In the genomic region with DNA sequence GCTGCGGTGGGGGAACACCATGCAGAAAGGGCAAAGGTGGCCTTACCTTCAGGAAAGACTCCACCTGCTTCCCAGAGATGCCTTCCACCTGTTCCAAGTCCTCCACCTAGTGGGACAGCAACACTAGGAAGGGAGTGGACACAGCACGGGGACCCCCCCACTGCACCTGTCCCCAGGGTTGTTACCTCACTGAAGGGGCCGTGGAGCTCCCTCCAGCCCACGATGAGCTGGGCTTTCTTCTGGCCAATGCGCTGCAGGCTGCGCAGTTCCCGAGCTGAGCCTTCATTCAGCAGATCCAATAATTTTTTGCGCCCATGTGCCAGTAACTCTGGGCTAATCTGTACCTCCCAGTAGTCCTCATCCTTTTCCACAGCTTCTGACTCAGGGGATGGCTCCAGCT, we compare ENCODE assay signal across 8 mouse cellular contexts. TPM values are rescaled to one million over a fixed set of nuclear protein-coding genes. Genes with fewer than 3 reads are reported as not detected.
DNase-seq lines count a peak whose midpoint lies in the region; ATAC-seq lines count a peak whose summit lies in the region.

No protein-coding gene starts in this region.

- H3K27ac ChIP-seq in kidney, embryonic 15.5 days = peak overlapping the region; percentile 99
- peak overlapping the region; percentile 100 for H3K27ac ChIP-seq in hindbrain, embryonic 13.5 days
- peak overlapping the region; percentile 99 for H3K27ac ChIP-seq in midbrain, embryonic 15.5 days

- peak overlapping the region; percentile 14 for H3K9ac ChIP-seq in kidney, embryonic 15.5 days
- peak overlapping the region; percentile 74 for H3K9ac ChIP-seq in hindbrain, embryonic 13.5 days
- peak overlapping the region; percentile 44 for H3K9ac ChIP-seq in midbrain, embryonic 15.5 days

- H3K36me3 ChIP-seq in kidney, embryonic 15.5 days = peaks cover 68% of the 10 kb centered on the region
- H3K36me3 ChIP-seq in hindbrain, embryonic 13.5 days = peaks cover 20% of the 10 kb centered on the region
- no peaks in the 10 kb centered on the region; the same call in 1 of the 2 replicates for H3K36me3 ChIP-seq in midbrain, embryonic 15.5 days (replicated peaks)

- peak overlapping the region; percentile 92 for H3K4me2 ChIP-seq in kidney, embryonic 15.5 days
- peak overlapping the region; percentile 68 for H3K4me2 ChIP-seq in hindbrain, embryonic 13.5 days
- peak overlapping the region; percentile 87 for H3K4me2 ChIP-seq in midbrain, embryonic 15.5 days

- no peak for ATAC-seq in kidney, embryonic 15.5 days (replicated peaks; ENCODE audit: low FRiP score)
- ATAC-seq in hindbrain, embryonic 13.5 days (ENCODE audit: low FRiP score) = peak; percentile 11; the same call in 1 of the 2 replicates
- ATAC-seq in midbrain, embryonic 15.5 days (replicated peaks) = peak; percentile 28; the same call in 1 of the 2 replicates

- no peaks in the 10 kb centered on the region for H3K27me3 ChIP-seq in kidney, embryonic 15.5 days
- H3K27me3 ChIP-seq in hindbrain, embryonic 13.5 days = no peaks in the 10 kb centered on the region
- no peaks in the 10 kb centered on the region for H3K27me3 ChIP-seq in midbrain, embryonic 15.5 days (replicated peaks)

- DNase-seq in kidney, postnatal 10 days = no peak
- DNase-seq in brain, adult 2 months (ENCODE audit: low read depth, low spot score) = peak; percentile 61
- DNase-seq in adrenal gland, adult 2 months = no peak
- DNase-seq in thymus, adult 18-20 months = no peak
- no peak for DNase-seq in kidney, adult 18-20 months

- peaks cover 35% of the 10 kb centered on the region for H3K4me1 ChIP-seq in kidney, embryonic 15.5 days
- H3K4me1 ChIP-seq in hindbrain, embryonic 13.5 days (replicated peaks) = peaks cover 36% of the 10 kb centered on the region
- peaks cover 33% of the 10 kb centered on the region for H3K4me1 ChIP-seq in midbrain, embryonic 15.5 days

- WGBS in kidney, embryonic 15.5 days = 60% methylated on average over 8 of the region's 8 CpGs
- 61% methylated on average over 8 of the region's 8 CpGs for WGBS in hindbrain, embryonic 13.5 days
- WGBS in midbrain, embryonic 15.5 days = 63% methylated on average over 8 of the region's 8 CpGs

- H3K9me3 ChIP-seq in kidney, embryonic 15.5 days (replicated peaks) = no peaks in the 10 kb centered on the region
- no peaks in the 10 kb centered on the region for H3K9me3 ChIP-seq in hindbrain, embryonic 13.5 days
- H3K9me3 ChIP-seq in midbrain, embryonic 15.5 days = no peaks in the 10 kb centered on the region

- H3K4me3 ChIP-seq in kidney, embryonic 15.5 days (replicated peaks) = peak overlapping the region; percentile 77
- peak overlapping the region; percentile 96 for H3K4me3 ChIP-seq in hindbrain, embryonic 13.5 days
- H3K4me3 ChIP-seq in midbrain, embryonic 15.5 days = peak overlapping the region; percentile 81

RNA-seq across cellular contexts. Expression of a gene that starts 1.0 kb away (rescaled TPM):
- 64.4 and 65.8 TPM in 2 replicates for polyA plus RNA-seq in kidney, embryonic 15.5 days (2015; fragmentation: Nextera tagmentation; extraction: Ambion mirVana)
- polyA plus RNA-seq in hindbrain, embryonic 13.5 days (2015; fragmentation: Nextera tagmentation; extraction: Ambion mirVana) = 59.8 and 60.8 TPM in 2 replicates
- 78.0 and 89.8 TPM in 2 replicates for polyA plus RNA-seq in midbrain, embryonic 15.5 days (2015; fragmentation: Nextera tagmentation; extraction: Ambion mirVana)
- total RNA-seq in adrenal gland, adult 2 months (2021) = 100 to 1,000 TPM in 1 of 2 experiments, 10 to 100 TPM in 1; 98.7 to 114 TPM
- 833 and 840 TPM in 2 replicates for polyA plus RNA-seq in adrenal gland, adult 2 months (2012; rRNA removed)

RNA-seq across cellular contexts. Expression of a gene that starts 6.9 kb away (rescaled TPM):
- 5.4 and 7.2 TPM in 2 replicates for polyA plus RNA-seq in kidney, embryonic 15.5 days (2015; fragmentation: Nextera tagmentation; extraction: Ambion mirVana)
- 18.3 and 19.2 TPM in 2 replicates for polyA plus RNA-seq in hindbrain, embryonic 13.5 days (2015; fragmentation: Nextera tagmentation; extraction: Ambion mirVana)
- 40.7 and 42.3 TPM in 2 replicates for polyA plus RNA-seq in midbrain, embryonic 15.5 days (2015; fragmentation: Nextera tagmentation; extraction: Ambion mirVana)
- 1 to 10 TPM; 1.7 to 2.0 TPM for total RNA-seq in adrenal gland, adult 2 months (2021)
- polyA plus RNA-seq in adrenal gland, adult 2 months (2012; rRNA removed) = 8.5 and 9.5 TPM in 2 replicates

RNA-seq across cellular contexts. Expression of a gene that starts 7.0 kb away (rescaled TPM):
- 52.6 and 61.2 TPM in 2 replicates for polyA plus RNA-seq in kidney, embryonic 15.5 days (2015; fragmentation: Nextera tagmentation; extraction: Ambion mirVana)
- 66.8 and 73.4 TPM in 2 replicates for polyA plus RNA-seq in hindbrain, embryonic 13.5 days (2015; fragmentation: Nextera tagmentation; extraction: Ambion mirVana)
- polyA plus RNA-seq in midbrain, embryonic 15.5 days (2015; fragmentation: Nextera tagmentation; extraction: Ambion mirVana) = 44.9 and 52.6 TPM in 2 replicates
- total RNA-seq in adrenal gland, adult 2 months (2021) = 10 to 100 TPM; 19.9 to 29.2 TPM
- 13.7 and 28.4 TPM in 2 replicates for polyA plus RNA-seq in adrenal gland, adult 2 months (2012; rRNA removed)

RNA-seq across cellular contexts. Expression of a gene that starts 10.7 kb away (rescaled TPM):
- polyA plus RNA-seq in kidney, embryonic 15.5 days (2015; fragmentation: Nextera tagmentation; extraction: Ambion mirVana) = 44.8 and 59.5 TPM in 2 replicates
- 41.8 and 53.4 TPM in 2 replicates for polyA plus RNA-seq in hindbrain, embryonic 13.5 days (2015; fragmentation: Nextera tagmentation; extraction: Ambion mirVana)
- polyA plus RNA-seq in midbrain, embryonic 15.5 days (2015; fragmentation: Nextera tagmentation; extraction: Ambion mirVana) = 46.9 and 73.4 TPM in 2 replicates
- total RNA-seq in adrenal gland, adult 2 months (2021) = 10 to 100 TPM; 16.4 to 20.3 TPM
- polyA plus RNA-seq in adrenal gland, adult 2 months (2012; rRNA removed) = 0.66 and 13.1 TPM in 2 replicates

RNA-seq across cellular contexts. Expression of a gene that starts 11.6 kb away (rescaled TPM):
- 0.45 TPM in 1 of 2 replicates, not detected in the other for polyA plus RNA-seq in kidney, embryonic 15.5 days (2015; fragmentation: Nextera tagmentation; extraction: Ambion mirVana)
- 0.45 and 1.1 TPM in 2 replicates for polyA plus RNA-seq in hindbrain, embryonic 13.5 days (2015; fragmentation: Nextera tagmentation; extraction: Ambion mirVana)
- 1.0 TPM in 1 of 2 replicates, not detected in the other for polyA plus RNA-seq in midbrain, embryonic 15.5 days (2015; fragmentation: Nextera tagmentation; extraction: Ambion mirVana)
- total RNA-seq in adrenal gland, adult 2 months (2021) = 1 to 10 TPM in 1 of 2 experiments, not detected in 1; 1.3 TPM
- polyA plus RNA-seq in adrenal gland, adult 2 months (2012; rRNA removed) = 1.7 and 2.0 TPM in 2 replicates

Comparison
In these comparisons a context has a peak if more than half of its experiments do, and no peak if none do; other contexts are left out.
1. H3K9ac ChIP-seq: peak in every context shown above with its lines; median percentile 74 in hindbrain, embryonic 13.5 days; 44 in midbrain, embryonic 15.5 days; 14 in kidney, embryonic 15.5 days.